Mouse (Mus musculus) cerebellum, adult 18-20 months (tissue): ENCODE results near the gene Zfr2.
A peak's percentile ranks its signal among the peaks of the same experiment; 100 is the strongest.

Source experiments
- DNase-seq, 2 experiments: peaks; one replicate each; pipeline ENCODE4 v3.0.0; 2021

Zfr2 gene

GRCm38 (mm10) chr10:81232580-81233225, at the start of gene Zfr2:
TSS of gene Zfr2 (plus strand) at chr10:81233155.
- peak; percentile 96 to 97 for DNase-seq

DNA sequence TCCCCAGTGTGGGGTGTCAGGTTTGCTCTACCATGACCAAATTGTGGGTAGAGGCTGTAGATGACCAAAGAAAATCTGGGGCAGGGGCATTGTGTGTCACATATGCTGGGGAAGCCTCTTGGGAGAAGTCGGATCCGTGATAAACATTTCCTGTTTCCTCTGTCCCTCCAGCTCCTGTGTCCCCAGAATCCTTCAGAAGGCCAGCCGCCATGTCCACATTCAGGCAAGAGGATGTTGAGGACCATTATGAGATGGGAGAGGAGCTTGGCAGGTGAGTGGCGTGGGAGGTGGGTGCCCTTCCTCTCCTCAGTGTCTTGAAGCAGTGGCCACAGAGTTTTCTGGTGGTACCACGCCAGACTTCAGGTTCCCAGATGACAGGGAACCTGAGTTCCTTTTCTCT, 49.1 kb upstream of the Zfr2 start, which contains the start of gene 4930442H23Rik:
4930442H23Rik (minus strand) TSS at position 45 of the 400 bp plus-strand sequence.
- DNase-seq = no peak

DNA sequence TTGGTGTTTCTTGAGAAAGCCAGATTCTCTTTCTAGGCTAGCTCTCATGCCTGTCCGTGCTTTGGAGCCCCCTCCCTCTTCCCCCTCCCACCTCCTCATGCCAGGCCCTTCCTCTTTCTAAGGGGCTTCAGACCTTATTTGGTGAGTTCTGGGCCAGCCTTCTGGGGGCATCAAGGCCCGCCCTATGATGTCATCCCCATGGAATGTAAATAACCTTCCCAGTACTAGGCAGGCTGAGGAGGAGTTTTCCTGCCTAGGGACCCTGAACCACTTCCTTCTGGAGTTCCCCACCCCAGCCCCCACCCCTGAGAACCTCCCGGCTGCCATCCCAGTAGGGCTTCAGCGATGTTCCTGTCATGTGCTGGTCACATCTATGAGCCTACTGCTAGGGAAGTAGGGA, 48.2 kb upstream of the Zfr2 start:
- no peak for DNase-seq

- DNase-seq = no peak
Measured at GRCm38 (mm10) chr10:81187161-81187560, 45.8 kb upstream of the Zfr2 start.

GRCm38 (mm10) chr10:81189821-81190220, 43.1 kb upstream of the Zfr2 start:
- DNase-seq = no peak

DNA sequence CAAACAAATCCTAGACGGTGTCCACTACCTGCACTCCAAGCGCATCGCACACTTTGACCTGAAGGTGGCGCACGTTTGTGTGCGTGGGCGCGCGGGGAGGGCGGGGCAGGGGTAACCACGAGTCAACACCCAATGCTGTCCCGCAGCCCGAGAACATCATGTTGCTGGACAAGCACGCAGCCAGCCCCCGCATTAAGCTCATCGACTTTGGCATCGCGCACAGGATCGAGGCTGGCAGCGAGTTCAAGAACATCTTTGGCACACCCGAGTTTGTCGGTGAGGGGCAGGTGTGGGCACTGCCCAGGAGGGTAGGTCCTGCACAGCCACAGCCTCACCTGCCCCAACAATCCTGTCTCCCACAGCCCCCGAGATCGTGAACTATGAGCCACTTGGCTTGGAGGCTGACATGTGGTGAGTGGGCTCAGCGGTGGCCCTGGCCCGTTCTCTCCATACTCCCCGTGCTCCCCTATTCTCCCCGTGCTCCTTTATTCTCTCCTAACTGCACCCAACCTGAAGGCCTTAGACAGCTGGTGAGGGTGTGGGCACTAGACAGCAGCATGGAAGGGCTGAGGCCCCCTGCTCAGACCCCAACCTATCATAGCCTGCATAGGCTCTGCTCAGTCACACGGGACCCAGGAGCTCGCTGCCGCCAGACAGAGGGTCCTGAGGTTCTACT, 42.6 kb upstream of the Zfr2 start:
- DNase-seq = peak in 1 of 2 experiments; percentile 53

DNA sequence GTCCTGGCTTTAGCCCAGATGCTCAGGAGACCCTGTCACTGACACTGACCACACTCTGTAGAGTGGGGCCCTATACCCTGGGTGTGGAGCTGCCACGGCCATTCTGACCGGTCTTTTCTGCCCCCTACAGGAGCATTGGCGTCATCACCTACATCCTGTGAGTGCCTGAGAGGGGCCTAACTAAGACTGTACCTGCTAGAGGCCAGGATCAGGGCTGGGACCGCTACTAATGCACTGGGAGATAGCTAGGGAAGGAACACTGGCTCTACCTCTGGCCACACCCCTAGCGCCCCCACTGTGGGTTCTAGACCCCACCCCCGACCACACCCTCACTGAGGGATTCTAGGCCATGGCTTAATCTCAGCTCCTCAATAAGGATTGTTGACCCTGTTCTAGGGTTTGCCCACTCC, 42.0 kb upstream of the Zfr2 start:
- no peak for DNase-seq

DNA sequence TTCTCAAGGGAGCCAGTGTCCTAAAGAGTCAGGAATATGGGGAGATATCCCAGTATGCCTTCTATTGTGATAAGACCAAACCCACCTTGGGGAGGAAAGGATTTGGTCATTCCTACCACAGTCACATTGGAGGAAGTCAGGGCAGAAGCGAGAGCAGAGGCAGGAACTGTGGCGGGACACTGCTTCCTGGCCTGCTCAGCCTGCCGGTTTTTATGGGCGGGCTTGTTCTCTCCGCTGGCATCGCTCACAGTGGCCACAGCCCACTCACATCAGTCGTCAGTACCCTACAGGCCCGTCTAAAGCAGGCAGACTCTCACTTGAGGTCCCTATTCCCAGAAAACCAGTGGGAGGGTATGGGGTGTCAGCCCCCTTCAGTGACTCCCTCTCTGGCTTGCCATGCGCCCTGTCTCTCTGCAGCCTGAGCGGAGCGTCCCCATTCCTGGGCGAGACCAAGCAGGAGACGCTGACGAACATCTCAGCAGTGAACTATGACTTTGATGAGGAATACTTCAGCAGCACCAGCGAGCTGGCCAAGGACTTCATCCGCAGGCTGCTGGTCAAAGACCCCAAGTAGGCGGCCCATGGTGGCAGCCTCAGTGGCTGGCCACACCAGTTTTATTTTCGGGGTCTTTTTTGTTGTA, 41.5 kb upstream of the Zfr2 start:
- no peak for DNase-seq

DNA sequence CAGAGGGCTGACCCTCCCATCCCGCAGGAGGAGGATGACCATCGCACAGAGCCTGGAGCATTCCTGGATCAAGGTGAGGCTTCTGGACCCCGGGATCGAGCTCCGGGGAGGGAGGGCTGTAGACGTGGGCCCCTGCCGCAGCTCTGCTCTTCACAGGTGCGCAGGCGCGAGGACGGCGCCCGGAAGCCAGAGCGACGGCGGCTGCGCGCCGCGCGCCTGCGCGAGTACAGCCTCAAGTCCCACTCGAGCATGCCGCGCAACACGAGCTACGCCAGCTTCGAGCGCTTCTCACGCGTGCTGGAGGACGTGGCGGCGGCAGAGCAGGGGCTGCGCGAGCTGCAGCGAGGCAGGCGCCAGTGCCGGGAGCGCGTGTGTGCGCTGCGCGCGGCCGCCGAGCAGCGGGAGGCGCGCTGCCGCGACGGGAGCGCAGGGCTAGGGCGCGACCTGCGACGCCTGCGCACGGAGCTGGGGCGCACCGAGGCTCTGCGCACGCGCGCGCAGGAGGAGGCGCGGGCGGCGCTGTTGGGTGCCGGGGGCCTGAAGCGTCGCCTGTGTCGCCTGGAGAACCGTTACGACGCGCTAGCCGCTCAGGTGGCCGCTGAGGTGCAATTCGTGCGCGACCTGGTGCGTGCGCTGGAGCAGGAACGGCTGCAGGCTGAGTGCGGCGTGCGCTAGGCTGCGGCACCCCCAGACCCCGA, 40.5 kb upstream of the Zfr2 start:
- DNase-seq = peak; percentile 76 to 94

GRCm38 (mm10) chr10:81192968-81193501, 39.9 kb upstream of the Zfr2 start:
- peak; percentile 48 to 64 for DNase-seq

- DNase-seq = peak in 1 of 2 experiments; percentile 51
Measured at GRCm38 (mm10) chr10:81193991-81194774, 38.8 kb upstream of the Zfr2 start.

DNA sequence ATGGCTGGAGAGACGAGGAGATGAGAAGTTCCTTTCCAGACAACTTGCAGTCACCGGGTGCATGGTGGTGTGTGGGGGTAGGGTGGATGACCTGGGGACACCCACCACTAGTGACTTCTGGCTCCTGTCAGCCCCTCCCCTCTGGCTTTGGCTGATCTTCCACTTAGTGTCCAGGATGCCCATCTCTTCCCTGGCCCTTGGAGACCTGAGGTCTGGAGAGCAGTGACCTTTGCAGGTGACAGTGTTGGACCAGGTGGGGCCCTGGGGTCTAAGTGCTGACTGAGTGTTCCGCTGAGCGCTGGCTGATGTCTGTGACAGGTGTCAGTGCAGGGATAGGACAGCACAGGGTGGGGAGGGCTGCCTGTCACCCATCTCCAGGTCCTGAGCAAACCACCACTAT, 37.7 kb upstream of the Zfr2 start:
- no peak for DNase-seq

DNA sequence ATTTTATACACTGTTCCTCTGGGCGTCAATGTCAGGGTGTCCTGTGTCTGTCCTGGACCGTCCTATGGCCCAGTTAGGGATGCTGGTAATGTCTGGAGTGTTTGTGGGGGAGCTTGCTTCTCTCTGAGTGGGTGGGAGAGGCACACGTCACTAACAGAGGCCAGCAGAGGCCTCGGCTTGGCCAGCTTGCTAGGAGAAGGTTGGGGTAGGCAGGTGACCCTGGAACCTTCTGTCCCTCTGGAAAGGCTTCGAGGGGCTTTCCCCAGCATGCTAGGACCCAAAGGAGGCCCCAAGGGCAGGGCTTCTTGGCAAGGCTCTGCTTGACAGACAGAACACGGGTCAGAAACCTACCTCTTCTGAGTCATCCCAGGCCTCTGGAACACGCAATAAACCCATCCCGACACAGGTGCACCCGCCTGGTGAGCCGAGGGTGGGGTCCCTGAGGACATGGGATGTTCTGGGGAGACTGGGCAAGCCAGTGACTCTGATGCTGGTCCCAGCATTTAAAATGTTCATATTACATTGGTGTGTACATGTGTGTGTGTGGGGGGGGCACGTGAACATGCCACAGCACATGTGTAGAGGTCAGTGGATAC, 36.4 kb upstream of the Zfr2 start:
- DNase-seq = no peak

GRCm38 (mm10) chr10:81197305-81197704, 35.6 kb upstream of the Zfr2 start:
- DNase-seq = no peak

DNA sequence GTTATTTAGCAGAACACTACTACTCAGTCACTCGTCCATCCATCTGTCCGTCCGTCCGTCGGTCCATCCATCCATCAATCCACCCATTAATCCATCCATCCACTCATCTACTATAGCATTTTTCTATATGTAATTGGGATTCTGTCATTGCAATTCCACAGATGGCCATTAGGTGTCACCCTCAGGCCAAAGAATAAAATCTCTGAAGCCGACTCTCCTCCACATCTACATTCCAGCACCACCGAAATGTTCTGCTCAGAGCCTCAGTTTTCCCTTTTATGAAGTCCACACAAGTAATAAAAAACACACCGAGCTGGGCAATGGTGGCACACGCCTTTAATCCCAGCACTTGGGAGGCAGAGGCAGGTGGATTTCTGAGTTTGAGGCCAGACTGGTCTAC, 34.7 kb upstream of the Zfr2 start:
- DNase-seq = peak; percentile 73 to 80

- DNase-seq = no peak
Measured at GRCm38 (mm10) chr10:81198990-81199389, 34.0 kb upstream of the Zfr2 start.

- no peak for DNase-seq
Measured at GRCm38 (mm10) chr10:81200141-81200540, 32.8 kb upstream of the Zfr2 start.

DNA sequence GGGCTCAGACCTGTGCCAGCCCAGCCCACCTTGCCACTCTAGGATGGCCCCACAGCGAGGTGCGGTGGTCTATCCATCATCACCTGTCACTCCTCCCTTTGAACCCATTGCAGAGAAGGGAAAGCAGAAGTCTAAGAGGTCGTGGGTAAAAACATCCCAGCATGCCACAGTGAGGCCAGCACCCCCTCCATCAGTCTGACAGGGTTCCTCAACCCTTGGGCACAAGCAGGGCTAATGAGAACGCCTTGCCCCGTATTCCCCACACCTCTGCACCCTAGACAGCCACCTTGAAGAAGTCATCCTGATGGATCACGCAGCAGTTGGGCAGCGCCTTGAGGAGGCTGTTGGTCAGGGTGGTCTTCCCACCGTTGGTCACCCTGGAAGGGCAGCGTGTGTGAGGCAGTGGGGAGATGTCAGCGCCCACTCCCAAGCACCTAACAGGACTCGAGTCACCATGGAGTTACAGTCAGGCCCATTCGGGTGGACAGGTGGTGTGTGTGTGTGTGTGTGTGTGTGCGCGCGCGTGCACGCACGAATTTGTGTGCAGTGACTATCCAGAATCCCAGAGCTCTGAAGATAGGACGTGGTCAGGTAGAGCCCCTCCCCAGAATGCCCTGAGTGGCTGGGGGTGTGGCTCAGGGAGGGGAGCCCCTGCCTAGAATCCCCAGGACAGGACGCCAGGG, 32.2 kb upstream of the Zfr2 start:
- DNase-seq = no peak

DNA sequence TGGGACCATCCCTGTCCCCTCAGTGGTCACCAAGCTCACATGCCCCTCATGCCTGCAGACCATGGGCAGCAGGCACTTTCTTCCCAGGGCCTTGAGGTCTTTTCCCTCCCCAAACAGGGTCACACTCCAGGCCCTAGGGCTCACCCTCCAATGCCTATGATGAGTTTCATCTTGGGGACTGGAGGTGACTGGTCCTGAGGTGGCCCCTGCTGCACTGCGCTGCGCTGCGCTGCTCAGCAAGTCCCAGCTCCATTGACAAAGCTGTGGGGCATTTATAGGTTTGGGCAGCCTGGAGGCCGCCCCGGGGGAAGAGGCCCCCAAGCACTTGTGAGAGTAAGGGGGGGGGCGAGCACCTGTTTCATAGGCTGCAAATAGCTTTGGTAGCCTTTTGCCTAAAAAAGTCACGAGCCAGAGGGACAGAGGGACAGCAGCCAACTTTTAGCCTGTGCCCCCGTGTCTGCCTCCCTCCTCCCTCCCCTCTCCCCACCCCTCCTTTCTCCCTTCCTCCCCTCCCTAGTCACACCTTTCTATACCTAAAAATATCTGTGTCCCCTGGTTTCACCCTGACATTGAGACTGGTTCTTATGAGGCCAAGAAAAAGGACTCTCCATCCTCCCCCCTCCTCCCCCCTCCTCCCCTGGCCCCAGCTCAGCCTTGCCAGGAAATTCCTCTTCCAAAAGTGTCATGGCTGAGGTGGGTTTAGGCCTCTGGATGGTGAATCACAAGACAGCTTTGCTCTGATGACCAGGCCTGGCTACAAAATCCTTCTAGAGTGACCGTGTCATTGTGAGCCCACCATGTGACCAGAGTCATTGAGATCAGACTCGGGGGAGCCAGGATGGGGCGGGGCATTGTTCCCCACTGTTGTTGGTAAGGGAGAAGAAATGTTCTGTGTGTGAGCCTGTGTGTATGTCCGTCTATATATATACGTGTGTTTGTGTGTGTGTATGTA, 30.9 kb upstream of the Zfr2 start, which contains the start of gene Nmrk2:
Nmrk2 (minus strand) TSS at position 245 of the 952 bp plus-strand sequence.
- DNase-seq = no peak
